Comparison of ENCODE assay signal across 9 mouse cellular contexts in the genomic region with DNA sequence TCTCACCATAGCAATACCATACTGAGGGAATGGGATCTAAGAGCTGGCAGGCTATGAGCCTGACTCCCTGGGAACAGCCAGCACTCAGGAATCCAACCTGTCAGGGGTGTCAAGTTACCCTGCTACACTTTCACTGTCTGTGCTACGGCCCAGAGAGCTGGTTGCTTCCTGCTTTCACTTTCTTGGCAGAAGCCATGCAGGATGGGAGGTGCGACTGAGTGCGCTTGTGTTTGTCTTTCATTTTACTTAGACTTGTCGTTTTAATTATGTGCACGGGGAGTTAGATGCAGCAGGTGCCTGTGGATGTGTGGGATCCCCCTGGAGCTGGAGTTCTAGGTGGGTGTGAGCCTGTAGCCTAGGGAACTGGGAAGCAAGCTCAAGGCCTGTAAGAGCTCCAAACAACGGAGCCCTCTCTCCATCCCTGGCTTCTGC. TPM values are rescaled to one million over a fixed set of nuclear protein-coding genes. Genes with fewer than 3 reads are reported as not detected.
A peak's percentile ranks its signal among the peaks of the same experiment; 100 is the strongest.
DNase-seq lines count a peak whose midpoint lies in the region; ATAC-seq and TF ChIP-seq lines count a peak whose summit lies in the region.
"Had no signal": no experiment of that assay in that cellular context is flagged by ENCODE, and none has a peak within 500 bp of the region (broad histone marks: within the 10 kb centered on the region; RNA-seq: fewer than 3 reads in every experiment).

No protein-coding gene starts in this region.

- no peak overlapping the region for H3K9ac ChIP-seq in hindbrain, postnatal 0 days (replicated peaks; ENCODE audit: low read length)
- H3K9ac ChIP-seq in heart, embryonic 16.5 days (ENCODE audit: low read length): peak overlapping the region; percentile 27; the same call in 1 of the 2 replicates
- peak overlapping the region; percentile 17; the same call in 1 of the 2 replicates for H3K9ac ChIP-seq in limb, embryonic 14.5 days (ENCODE audit: low read depth, low read length, severe bottlenecking)
- H3K9ac ChIP-seq: liver, embryonic 13.5 days had no signal

- H3K27ac ChIP-seq in hindbrain, embryonic 10.5 days: peak overlapping the region; percentile 66
- no peak overlapping the region for H3K27ac ChIP-seq in hindbrain, postnatal 0 days
- peak overlapping the region; percentile 51 for H3K27ac ChIP-seq in heart, embryonic 16.5 days (ENCODE audit: low read length)
- peak overlapping the region; percentile 19; the same call in 1 of the 2 replicates for H3K27ac ChIP-seq in limb, embryonic 14.5 days (replicated peaks; ENCODE audit: low read depth, low read length)
- H3K27ac ChIP-seq: liver, embryonic 13.5 days had no signal

- DNase-seq in hindbrain, embryonic 10.5 days (ENCODE audit: low spot score): peak; percentile 24
- no peak for DNase-seq in hindbrain, postnatal 0 days (ENCODE audit: low spot score)
- peak; percentile 49 for DNase-seq in T-cell, adult 2 months (ENCODE audit: low spot score)
- peak; percentile 65 for DNase-seq in limb, embryonic 14.5 days (ENCODE audit: low spot score)
- peak; percentile 33 to 43 for DNase-seq in thymus, postnatal 36 days
- DNase-seq in urinary bladder, adult 18-20 months (ENCODE audit: low spot score in 2 of 2): no peak
- DNase-seq in neural tube, embryonic 10.5 days (ENCODE audit: extremely low spot score, low spot score): no peak
- DNase-seq: liver, embryonic 13.5 days had no signal

- peak overlapping the region; percentile 2; the same call in 1 of the 2 replicates for H3K4me3 ChIP-seq in hindbrain, embryonic 10.5 days
- H3K4me3 ChIP-seq in hindbrain, postnatal 0 days (ENCODE audit: low read length): no peak overlapping the region
- H3K4me3 ChIP-seq in heart, embryonic 16.5 days (ENCODE audit: low read length): no peak overlapping the region
- H3K4me3 ChIP-seq in limb, embryonic 14.5 days (replicated peaks; ENCODE audit: low read length): no peak overlapping the region
- H3K4me3 ChIP-seq: liver, embryonic 13.5 days had no signal

- H3K27me3 ChIP-seq in hindbrain, embryonic 10.5 days (ENCODE audit: insufficient read depth, poor library complexity, severe bottlenecking): peaks cover 70% of the 10 kb centered on the region
- no peaks in the 10 kb centered on the region for H3K27me3 ChIP-seq in hindbrain, postnatal 0 days (ENCODE audit: insufficient read depth, low read length)
- no peaks in the 10 kb centered on the region for H3K27me3 ChIP-seq in heart, embryonic 16.5 days (ENCODE audit: control insufficient read depth, insufficient read depth, low read length)
- H3K27me3 ChIP-seq in limb, embryonic 14.5 days (ENCODE audit: control insufficient read depth, insufficient read depth, low read length): no peaks in the 10 kb centered on the region
- H3K27me3 ChIP-seq: liver, embryonic 13.5 days had no signal

- no peaks in the 10 kb centered on the region for H3K9me3 ChIP-seq in hindbrain, embryonic 10.5 days
- H3K9me3 ChIP-seq in hindbrain, postnatal 0 days (ENCODE audit: low read length): no peaks in the 10 kb centered on the region
- no peaks in the 10 kb centered on the region for H3K9me3 ChIP-seq in heart, embryonic 16.5 days (replicated peaks; ENCODE audit: control insufficient read depth, low read length)
- H3K9me3 ChIP-seq in limb, embryonic 14.5 days (ENCODE audit: control insufficient read depth, low read length): no peaks in the 10 kb centered on the region
- H3K9me3 ChIP-seq: liver, embryonic 13.5 days had no signal

- H3K4me1 ChIP-seq in hindbrain, embryonic 10.5 days (replicated peaks): peaks cover 76% of the 10 kb centered on the region
- peaks cover 16% of the 10 kb centered on the region for H3K4me1 ChIP-seq in hindbrain, postnatal 0 days (ENCODE audit: insufficient read depth, low read length)
- peaks cover 31% of the 10 kb centered on the region for H3K4me1 ChIP-seq in heart, embryonic 16.5 days (ENCODE audit: control insufficient read depth, insufficient read depth, low read length)
- peaks cover 7% of the 10 kb centered on the region; the same call in 1 of the 2 replicates for H3K4me1 ChIP-seq in limb, embryonic 14.5 days (ENCODE audit: control insufficient read depth, insufficient read depth, low read length)
- H3K4me1 ChIP-seq: liver, embryonic 13.5 days had no signal

- TF ChIP-seq CTCF in hindbrain, postnatal 0 days (IDR thresholded peaks at IDR 0.05; ENCODE audit: low read depth): no peak

- no peak overlapping the region for H3K4me2 ChIP-seq in hindbrain, postnatal 0 days (ENCODE audit: low read depth, low read length)
- H3K4me2 ChIP-seq in heart, embryonic 16.5 days (ENCODE audit: low read depth, low read length): peak overlapping the region; percentile 53
- 0 out of 2 replicates have a peak overlapping the region, but pooled peaks have one; percentile 21 for H3K4me2 ChIP-seq in limb, embryonic 14.5 days (replicated peaks; ENCODE audit: low read depth, low read length, severe bottlenecking)
- H3K4me2 ChIP-seq: liver, embryonic 13.5 days had no signal

- 19% methylated on average over 6 of the region's 6 CpGs for WGBS in hindbrain, embryonic 10.5 days
- 22% methylated on average over 6 of the region's 6 CpGs for WGBS in hindbrain, postnatal 0 days
- WGBS in heart, embryonic 16.5 days: 8% methylated on average over 6 of the region's 6 CpGs
- WGBS in limb, embryonic 14.5 days: 7% methylated on average over 6 of the region's 6 CpGs

- ATAC-seq in hindbrain, postnatal 0 days: no peak
- peak; percentile 54 for ATAC-seq in heart, embryonic 16.5 days (replicated peaks; ENCODE audit: extremely low read depth, insufficient read depth, low FRiP score)
- peak; percentile 70; the same call in 1 of the 2 replicates for ATAC-seq in limb, embryonic 14.5 days (ENCODE audit: low FRiP score, low read depth)

- no peak for TF ChIP-seq POLR2A in limb, embryonic 14.5 days (IDR thresholded peaks at IDR 0.05; ENCODE audit: borderline replicate concordance, extremely low read depth, insufficient read depth, insufficient read length)

- H3K36me3 ChIP-seq in hindbrain, embryonic 10.5 days: peaks cover 11% of the 10 kb centered on the region; the same call in 1 of the 2 replicates
- H3K36me3 ChIP-seq in hindbrain, postnatal 0 days (ENCODE audit: insufficient read depth, low read length): no peaks in the 10 kb centered on the region
- no peaks in the 10 kb centered on the region for H3K36me3 ChIP-seq in heart, embryonic 16.5 days (ENCODE audit: control insufficient read depth, insufficient read depth)
- H3K36me3 ChIP-seq in limb, embryonic 14.5 days (ENCODE audit: control insufficient read depth, insufficient read depth, low read length): no peaks in the 10 kb centered on the region
- H3K36me3 ChIP-seq: liver, embryonic 13.5 days had no signal

RNA-seq across cellular contexts. Expression of gene Celsr1, which starts 25.9 kb away (rescaled TPM):
- polyA plus RNA-seq in hindbrain, embryonic 10.5 days (2016; fragmentation: Nextera tagmentation; extraction: Ambion mirVana): 3.4 and 3.6 TPM in 2 replicates
- total RNA-seq in hindbrain, postnatal 0 days (2014; rRNA removed): 16.4 and 19.4 TPM in 2 replicates
- 0.98 and 0.99 TPM in 2 replicates for polyA plus RNA-seq in hindbrain, postnatal 0 days (2015; fragmentation: Nextera tagmentation; extraction: Ambion mirVana)
- polyA plus RNA-seq in heart, embryonic 16.5 days (2015; fragmentation: Nextera tagmentation; extraction: Ambion mirVana): 1.7 TPM in 2 replicates
- polyA plus RNA-seq in limb, embryonic 14.5 days (2012; rRNA removed): 11.8 and 13.1 TPM in 2 replicates
- polyA plus RNA-seq in limb, embryonic 14.5 days (2014; fragmentation: Nextera tagmentation; extraction: Ambion mirVana): 6.5 TPM in 2 replicates

RNA-seq across cellular contexts. Expression of gene Gramd4, which starts 49.8 kb away (rescaled TPM):
- polyA plus RNA-seq in hindbrain, embryonic 10.5 days (2016; fragmentation: Nextera tagmentation; extraction: Ambion mirVana): 16.6 and 18.0 TPM in 2 replicates
- 36.2 and 40.9 TPM in 2 replicates for total RNA-seq in hindbrain, postnatal 0 days (2014; rRNA removed)
- 18.6 and 19.0 TPM in 2 replicates for polyA plus RNA-seq in hindbrain, postnatal 0 days (2015; fragmentation: Nextera tagmentation; extraction: Ambion mirVana)
- 18.7 and 22.2 TPM in 2 replicates for polyA plus RNA-seq in heart, embryonic 16.5 days (2015; fragmentation: Nextera tagmentation; extraction: Ambion mirVana)
- polyA plus RNA-seq in limb, embryonic 14.5 days (2012; rRNA removed): 23.5 and 26.4 TPM in 2 replicates
- polyA plus RNA-seq in limb, embryonic 14.5 days (2014; fragmentation: Nextera tagmentation; extraction: Ambion mirVana): 12.3 and 15.4 TPM in 2 replicates

Comparison
In these comparisons a context has a peak if more than half of its experiments do, and no peak if none do; other contexts are left out.
1. DNase-seq: peak in hindbrain, embryonic 10.5 days (single experiment), T-cell, adult 2 months (single experiment), limb, embryonic 14.5 days (single experiment) and thymus, postnatal 36 days (2 of 2); none in hindbrain, postnatal 0 days (single experiment), urinary bladder, adult 18-20 months (0 of 2) and neural tube, embryonic 10.5 days (single experiment).